Mouse (Mus musculus) Patski (cell line): ENCODE data around the gene Bcdin3d. TPM values are rescaled to one million over a fixed set of nuclear protein-coding genes. Genes with fewer than 3 reads are reported as not detected.

ENCODE experiments used
- ATAC-seq: fragments of 100-300 bp; one replicate; pipeline ENCODE4 v1.8.0; 2021
- CTCF ChIA-PET: fragments of 350-600 bp; sonication (Branson Sonifier 250); formaldehyde crosslinking; loops from one replicate; lab custom pipeline; 2022; ENCODE audit warnings: inconsistent platforms; lab: Charles Lee
- POLR2A ChIA-PET: fragments of 350-600 bp; sonication (Branson Sonifier 250); formaldehyde crosslinking; loops from one replicate; lab custom pipeline; 2022; ENCODE audit warnings: antibody characterized with exemption, inconsistent platforms; lab: Charles Lee
- DNase-seq: peaks from one replicate; pipeline ENCODE4 v3.0.0-alpha.2; 2011; ENCODE audit warnings: low read depth, low spot score
- H3K27me3 ChIP-seq: fragments of 371-371 bp; one replicate; pipeline ENCODE4 v1.5.1; 2021
- CTCF ChIP-seq: fragments of 100-300 bp; IDR thresholded peaks from one replicate; pipeline ENCODE4 v1.5.1; 2021
- in situ Hi-C: fragments of 300-500 bp; cut with MboI; formaldehyde crosslinking; loops from 3 replicates; pipeline ENCODE4 v1.11.1; 2018; ENCODE audit warnings: low pct_unique_long_range_greater_than_20kb, mixed read lengths
- polyA plus RNA-seq: library from polyadenylated mRNA; unstranded; gene quantifications from one replicate; pipeline ENCODE4 v1.2.3, GENCODE M21; 2021

The Bcdin3d gene
- 9.3 TPM for polyA plus RNA-seq

GRCm38 (mm10) chr15:99474576-99474926 lies at the start of gene Bcdin3d:
TSS of gene Bcdin3d (minus strand) at chr15:99474730.
- ATAC-seq: peak; percentile 65
- peak; percentile 34 for DNase-seq
- ChIA-PET CTCF (interaction anchor here (1.4 kb wide), 1 partner anchor 57 kb away, joined by 7 read pairs; no protein-coding TSS in a partner anchor), POLR2A (interaction anchor here (0.7 to 1.2 kb wide), 2 partner anchors 9 to 62 kb away, joined by 3 read pairs; no protein-coding TSS in a partner anchor)
- in situ Hi-C loops: no loop called here
- H3K27me3 ChIP-seq: no peaks in the 10 kb centered on the region
- peak; percentile 85 for TF ChIP-seq CTCF

- TF ChIP-seq CTCF: no peak
- ChIA-PET POLR2A (no interaction called here), CTCF (no interaction called here)
- ATAC-seq (no peak), DNase-seq (no peak)
- in situ Hi-C loops: no loop called here
- no peaks in the 10 kb centered on the region for H3K27me3 ChIP-seq
Observed at GRCm38 (mm10) chr15:99520306-99520705, 45.8 kb upstream of the Bcdin3d start.

- in situ Hi-C loops: no loop called here
- ChIA-PET CTCF (no interaction called here), POLR2A (no interaction called here)
- no peak for DNase-seq
- ATAC-seq: no peak
- no peaks in the 10 kb centered on the region for H3K27me3 ChIP-seq
- TF ChIP-seq CTCF: no peak
Observed at GRCm38 (mm10) chr15:99519626-99520025, 45.1 kb upstream of the Bcdin3d start.

GRCm38 (mm10) chr15:99517715-99518114 lies 43.2 kb upstream of the Bcdin3d start:
- ATAC-seq (no peak), DNase-seq (no peak)
- no peak for TF ChIP-seq CTCF
- H3K27me3 ChIP-seq: no peaks in the 10 kb centered on the region
- CTCF ChIA-PET: interaction anchor here (0.8 kb wide), 1 partner anchor 8 kb away, joined by 3 read pairs; no protein-coding TSS in a partner anchor
- in situ Hi-C loops: no loop called here
- POLR2A ChIA-PET: no interaction called here

GRCm38 (mm10) chr15:99516715-99517114 lies 42.2 kb upstream of the Bcdin3d start:
- ChIA-PET POLR2A (no interaction called here), CTCF (interaction anchor here (1.1 kb wide), 1 partner anchor 11 kb away, joined by 3 read pairs; the partner anchor contains the start of gene Faim2)
- H3K27me3 ChIP-seq: no peaks in the 10 kb centered on the region
- DNase-seq (no peak), ATAC-seq (no peak)
- in situ Hi-C loops: no loop called here
- TF ChIP-seq CTCF: no peak

- CTCF ChIA-PET: interaction anchor here (0.9 kb wide), 1 partner anchor 20 kb away, joined by 3 read pairs; no protein-coding TSS in a partner anchor
- H3K27me3 ChIP-seq: no peaks in the 10 kb centered on the region
- TF ChIP-seq CTCF: no peak
- POLR2A ChIA-PET: no interaction called here
- in situ Hi-C loops: no loop called here
- no peak for ATAC-seq
- DNase-seq: no peak
Observed at GRCm38 (mm10) chr15:99511797-99512525, 37.4 kb upstream of the Bcdin3d start.

GRCm38 (mm10) chr15:99510621-99511020 lies 36.1 kb upstream of the Bcdin3d start:
- no peaks in the 10 kb centered on the region for H3K27me3 ChIP-seq
- ChIA-PET CTCF (interaction anchor here (0.6 kb wide), 1 partner anchor 17 kb away, joined by 3 read pairs; the partner anchor contains the start of gene Faim2), POLR2A (no interaction called here)
- TF ChIP-seq CTCF: no peak
- ATAC-seq (no peak), DNase-seq (no peak)
- in situ Hi-C loops: no loop called here

- in situ Hi-C loops: no loop called here
- no peak for DNase-seq
Observed at GRCm38 (mm10) chr15:99509840-99510239, 35.3 kb upstream of the Bcdin3d start.

GRCm38 (mm10) chr15:99505324-99506095 lies 31.0 kb upstream of the Bcdin3d start:
- ATAC-seq (no peak), DNase-seq (peak; percentile 4)
- no peaks in the 10 kb centered on the region for H3K27me3 ChIP-seq
- no peak for TF ChIP-seq CTCF
- in situ Hi-C loops: no loop called here
- CTCF ChIA-PET: interaction anchor here (1.0 kb wide), 1 partner anchor 183 kb away, joined by 3 read pairs; no protein-coding TSS in a partner anchor
- POLR2A ChIA-PET: no interaction called here

More at GRCm38 (mm10) chr15:99509840-99510239, 35.3 kb upstream of the Bcdin3d start:
- H3K27me3 ChIP-seq: no peaks in the 10 kb centered on the region
- ChIA-PET CTCF (interaction anchor here (0.6 to 0.9 kb wide), 2 partner anchors 8 to 18 kb away, joined by 3 read pairs; partner anchors contain the start of gene Faim2), POLR2A (no interaction called here)
- ATAC-seq: no peak
- TF ChIP-seq CTCF: no peak

- in situ Hi-C loops: no loop called here
- H3K27me3 ChIP-seq: no peaks in the 10 kb centered on the region
- no peak for ATAC-seq
- POLR2A ChIA-PET: interaction anchor here (1.1 kb wide), 1 partner anchor 90 kb away, joined by 3 read pairs; no protein-coding TSS in a partner anchor
- DNase-seq: no peak
- no peak for TF ChIP-seq CTCF
- CTCF ChIA-PET: interaction anchor here (1.3 to 2.0 kb wide), 2 partner anchors 91 to 93 kb away, joined by 4 to 6 read pairs; no protein-coding TSS in a partner anchor
Observed at GRCm38 (mm10) chr15:99503256-99503655, 28.7 kb upstream of the Bcdin3d start.
